Mouse (Mus musculus) bone marrow, adult 2 months (tissue): ENCODE measurements around the gene Rhot2. TPM values are rescaled to one million over a fixed set of nuclear protein-coding genes. Genes with fewer than 3 reads are reported as not detected.

Experiments
- H3K27ac ChIP-seq: fragments of 200-500 bp; 2 replicates; pipeline ENCODE4 v1.5.1; 2012; ENCODE audit warnings: low read depth, mild to moderate bottlenecking, control low read depth, inconsistent platforms, low read length; ENCODE audit not compliant: control insufficient read depth, poor library complexity, insufficient read depth
- H3K4me1 ChIP-seq: fragments of 200-500 bp; 2 replicates; pipeline ENCODE4 v1.6.1; 2011; ENCODE audit warnings: low read length; ENCODE audit not compliant: control insufficient read depth, insufficient read depth
- H3K4me3 ChIP-seq: fragments of 200-500 bp; replicated peaks from 2 replicates; pipeline ENCODE3; 2011; ENCODE audit warnings: mild to moderate bottlenecking, low read depth, low read length, control low read depth; ENCODE audit not compliant: control insufficient read depth
- CTCF ChIP-seq: fragments of 200-500 bp; IDR thresholded peaks from 2 replicates; pipeline ENCODE4 v1.5.1; 2011; ENCODE audit warnings: low read length, control low read depth; ENCODE audit not compliant: control insufficient read depth, insufficient read depth
- POLR2A ChIP-seq: fragments of 200-500 bp; IDR thresholded peaks from 2 replicates; pipeline ENCODE4 v1.6.1; 2011; ENCODE audit warnings: low read depth, mild to moderate bottlenecking, control low read depth, low read length, borderline replicate concordance; ENCODE audit not compliant: control insufficient read depth
- WGBS: fragments of 180-500 bp; shearing (Covaris S2); methylation state at CpG from one replicate; pipeline ENCODE4 v1.1.7; 2018; 5-methylcytosine and 5-hydroxymethylcytosine counted together
- polyA plus RNA-seq: library from polyadenylated mRNA; stranded (reverse); fragments of >200 nt; gene quantifications from 2 replicates; pipeline ENCODE4 v1.2.4, GENCODE M21; 2011; ENCODE audit warnings: low replicate concordance; ENCODE audit not compliant: missing spikeins, insufficient read depth, insufficient read length

Gene Rhot2
- polyA plus RNA-seq, 1 experiment, result 50.5 TPM

DNA sequence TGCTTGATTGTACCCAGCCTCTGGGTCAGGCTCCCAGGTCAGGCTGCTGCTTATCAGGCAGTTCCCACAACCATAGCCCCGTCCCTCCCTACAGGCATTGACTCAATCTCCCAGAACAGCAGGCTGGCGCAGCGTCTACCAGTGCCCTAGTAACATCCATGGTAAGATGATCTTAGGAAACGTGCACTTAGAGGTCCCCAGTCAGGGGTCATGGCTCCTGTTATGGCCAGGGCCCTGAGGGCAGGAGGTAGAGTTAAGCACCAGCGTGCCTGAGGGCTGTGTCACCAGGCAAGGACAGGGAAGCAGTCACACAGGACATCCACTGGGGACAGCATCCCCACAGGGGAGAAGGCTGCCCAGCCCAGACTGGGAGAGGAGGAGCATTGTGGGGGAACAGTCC, 37.7 kb upstream of the Rhot2 start:
- Histone ChIP-seq H3K27ac (no peak overlapping the region), H3K4me1 (no peaks in the 10 kb centered on the region), H3K4me3 (no peak overlapping the region)
- TF ChIP-seq CTCF, result no peak
- no peak for TF ChIP-seq POLR2A
- 72% methylated on average over 5 of the region's 5 CpGs for WGBS

DNA sequence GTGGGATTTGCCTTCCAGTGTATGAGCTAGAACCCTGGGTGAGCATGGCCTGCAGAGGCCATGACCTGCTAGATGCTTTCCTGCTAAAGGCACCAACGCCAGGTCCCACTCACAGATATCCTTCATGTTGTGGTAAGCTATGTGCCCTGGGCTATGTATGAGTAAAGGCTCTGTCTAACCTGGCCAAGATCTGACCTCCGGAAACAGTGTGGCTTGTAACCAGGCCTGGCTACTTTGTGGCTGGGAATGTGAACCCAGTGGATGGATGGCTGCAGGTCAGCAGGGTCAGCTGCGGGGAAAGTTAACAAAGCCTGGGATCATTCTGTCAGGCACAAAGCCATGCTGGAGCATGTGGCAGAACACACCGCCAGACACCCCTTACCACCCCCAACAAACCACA, 37.0 kb upstream of the Rhot2 start:
- 87% methylated on average over 4 of the region's 4 CpGs for WGBS

DNA sequence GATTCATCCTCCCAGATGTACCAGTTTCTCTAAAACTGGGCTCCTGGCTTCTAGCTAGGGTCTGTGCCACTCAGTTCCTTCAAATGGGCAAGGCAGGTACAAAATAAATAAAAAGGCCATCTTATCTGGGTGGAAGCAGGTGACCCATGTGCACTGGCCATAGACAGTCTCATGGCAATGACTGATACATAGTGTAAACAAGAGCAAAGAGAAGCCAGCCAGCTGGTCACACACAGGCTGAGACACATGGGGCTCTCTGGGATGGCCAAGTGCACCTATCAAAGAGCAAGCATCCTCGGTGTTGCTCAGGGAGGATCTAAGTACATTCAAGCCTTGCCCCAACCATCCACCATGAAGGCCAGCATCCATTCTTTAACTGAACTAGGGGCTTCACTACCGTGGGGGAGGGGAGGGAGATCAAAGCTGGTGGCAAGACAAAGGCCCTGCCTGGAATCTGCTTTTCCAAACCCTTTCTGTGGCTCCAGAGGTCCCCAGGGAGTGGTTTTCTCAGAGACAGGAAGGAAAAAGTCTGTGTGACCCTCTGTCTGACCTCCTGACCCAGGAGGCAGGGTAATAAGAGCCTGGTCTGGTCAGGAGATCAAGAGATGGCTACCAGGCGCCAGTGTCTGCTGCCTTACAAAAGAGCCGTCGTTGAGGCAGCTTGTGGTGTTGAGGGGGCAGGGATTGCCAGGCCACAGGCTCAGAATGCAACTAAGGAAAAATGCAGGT, 36.4 kb upstream of the Rhot2 start:
- H3K4me3 ChIP-seq, result no peak overlapping the region
- no peak for TF ChIP-seq CTCF
- no peak for TF ChIP-seq POLR2A
- 68% methylated on average over 5 of the region's 5 CpGs for WGBS
- H3K27ac ChIP-seq, result no peak overlapping the region
- peaks cover 2% of the 10 kb centered on the region; the same call in 1 of the 2 replicates for H3K4me1 ChIP-seq

More for the DNA sequence above, 37.0 kb upstream of the Rhot2 start:
- H3K27ac ChIP-seq, result no peak overlapping the region
- no peaks in the 10 kb centered on the region for H3K4me1 ChIP-seq
- no peak overlapping the region for H3K4me3 ChIP-seq
- no peak for TF ChIP-seq POLR2A
- TF ChIP-seq CTCF, result no peak

DNA sequence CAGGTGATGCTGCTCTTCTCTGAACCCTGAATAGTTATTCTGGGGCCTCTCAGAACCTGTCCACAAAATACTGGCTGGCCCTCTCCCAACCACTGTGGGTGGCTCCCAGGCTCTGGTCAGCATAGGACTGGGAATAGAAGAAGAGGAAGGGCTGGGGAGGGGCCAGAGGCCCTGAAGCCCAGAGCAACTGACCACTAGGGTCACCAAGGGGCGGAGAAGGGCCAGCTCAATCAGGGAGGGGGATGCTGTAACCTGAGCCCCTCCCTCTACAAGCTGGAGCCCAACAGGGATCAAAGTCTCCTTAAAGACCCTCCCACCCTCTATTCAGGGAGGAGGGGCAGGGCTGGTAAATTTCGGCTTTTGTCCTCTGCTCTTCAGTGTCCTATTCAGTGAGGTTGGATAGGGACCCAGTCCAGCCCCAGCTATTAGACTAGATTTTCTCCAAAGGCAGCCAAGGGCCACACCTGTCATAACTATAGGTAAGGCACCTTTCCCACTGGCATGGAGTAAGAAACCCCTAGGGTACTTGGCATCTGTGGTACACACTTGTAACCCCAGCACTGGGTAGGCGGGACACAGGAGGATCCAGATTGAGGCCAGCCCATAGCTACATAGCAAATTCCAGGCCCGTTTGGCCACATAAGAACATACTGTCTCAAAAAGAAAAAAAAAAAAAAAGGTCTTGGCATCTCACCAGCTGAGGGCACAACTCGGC, 35.7 kb upstream of the Rhot2 start, which contains the start of gene Wfikkn1:
Wfikkn1 (minus strand) TSS at position 663 of the 715 bp plus-strand sequence.
- TF ChIP-seq CTCF (no peak), POLR2A (no peak)
- Histone ChIP-seq H3K4me3 (no peak within 1 kb of the TSS), H3K27ac (no peak within 1 kb of the TSS), H3K4me1 (peaks cover 5% of the 10 kb centered on the region)
- WGBS, result 71% methylated on average over 5 of the region's 5 CpGs

DNA sequence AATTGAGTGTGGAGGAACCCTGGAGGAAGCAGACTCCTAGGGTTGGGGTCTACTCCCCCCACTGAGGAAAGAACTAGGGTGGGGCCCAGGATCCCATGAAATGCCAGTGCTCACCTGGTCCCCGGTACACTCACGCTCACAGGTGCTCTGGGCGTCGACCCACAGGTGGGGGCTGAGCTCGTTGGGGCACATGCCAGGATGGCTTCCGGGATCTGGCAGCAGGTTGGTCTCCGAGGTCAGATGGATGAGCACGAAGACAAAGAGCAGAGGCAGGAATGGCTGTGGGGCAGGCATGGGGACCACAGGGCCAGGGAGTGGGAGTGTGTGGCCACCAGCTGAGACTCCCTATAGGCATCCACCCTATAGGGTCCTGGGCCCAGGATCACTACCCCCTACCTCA, 35.1 kb upstream of the Rhot2 start:
- WGBS, result 92% methylated on average over 8 of the region's 8 CpGs
- H3K27ac ChIP-seq, result no peak overlapping the region
- peaks cover 5% of the 10 kb centered on the region for H3K4me1 ChIP-seq
- no peak overlapping the region for H3K4me3 ChIP-seq
- no peak for TF ChIP-seq CTCF
- no peak for TF ChIP-seq POLR2A

DNA sequence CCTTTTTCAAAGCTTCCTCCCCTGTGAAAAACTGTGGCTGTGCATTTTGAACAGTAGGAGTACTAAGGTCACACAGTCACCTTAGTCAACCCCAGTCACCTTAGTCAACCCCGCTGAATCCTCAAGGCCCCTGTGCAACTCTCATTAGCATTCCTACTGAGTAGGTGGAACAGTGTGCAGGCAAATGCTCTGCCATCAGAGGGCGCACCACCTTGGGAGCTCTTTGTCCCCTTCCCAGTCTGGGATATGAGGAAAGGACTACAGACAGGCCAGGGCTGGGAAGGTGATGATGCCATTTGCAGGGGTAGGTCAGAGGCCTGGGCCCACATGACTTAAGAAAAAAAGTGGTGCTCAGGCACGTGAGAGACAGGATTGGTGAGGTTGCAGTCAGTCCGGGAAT, 34.6 kb upstream of the Rhot2 start:
- peaks cover 5% of the 10 kb centered on the region for H3K4me1 ChIP-seq
- TF ChIP-seq CTCF, result peak; percentile 50; the same call in 1 of the 2 replicates
- no peak for TF ChIP-seq POLR2A
- WGBS, result 79% methylated on average over 4 of the region's 4 CpGs
- H3K27ac ChIP-seq, result no peak overlapping the region
- H3K4me3 ChIP-seq, result no peak overlapping the region

DNA sequence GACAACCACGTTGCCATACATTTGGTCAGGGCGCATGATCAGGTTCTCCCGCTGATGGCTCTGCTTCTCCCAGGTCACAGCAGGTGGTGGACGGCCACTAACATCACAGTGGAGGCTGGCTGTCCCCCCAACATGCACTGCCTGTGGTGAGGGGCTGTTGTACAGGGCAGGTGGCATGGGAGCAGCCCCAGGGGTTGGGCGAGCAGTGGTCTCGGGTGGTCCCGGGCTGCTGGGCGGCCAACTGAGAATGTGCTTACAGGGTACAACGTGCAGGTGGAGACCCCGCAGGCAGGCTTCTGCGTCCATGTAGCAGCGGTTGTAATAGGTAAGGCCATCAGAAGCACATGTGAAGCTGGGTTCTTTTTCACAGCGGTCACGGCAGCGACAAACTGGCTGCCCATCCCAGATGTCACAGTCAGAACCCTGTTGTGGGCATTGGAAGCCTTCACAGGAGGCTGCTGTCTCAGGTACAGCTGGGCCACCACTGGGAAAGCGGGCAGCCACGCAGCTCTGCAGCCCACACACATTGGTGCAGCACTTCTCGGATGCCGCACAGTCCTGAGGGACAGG, 34.0 kb upstream of the Rhot2 start:
- 95% methylated on average over 19 of the region's 19 CpGs for WGBS
- H3K4me3 ChIP-seq, result no peak overlapping the region
- H3K27ac ChIP-seq, result no peak overlapping the region
- peaks cover 5% of the 10 kb centered on the region for H3K4me1 ChIP-seq
- TF ChIP-seq CTCF (no peak), POLR2A (no peak)
